Mouse (Mus musculus) forebrain, embryonic 11.5 days (tissue): ENCODE measurements at regions not wholly inside any gene's neighbourhood (a gene's known extent, or its start where the extent isn't known, plus 50 kb on each side); places are given as distances from the start of the nearest gene placed in this dataset.

Source experiments
- ATAC-seq: fragments of 200-750 bp; cut with Nextera tagmentation; replicated peaks from 2 replicates; pipeline ENCODE4 v1.8.0; 2017; ENCODE audit warnings: moderate TSS enrichment; ENCODE audit not compliant: low FRiP score
- DNase-seq: peaks from one replicate; pipeline ENCODE4 v3.0.0-alpha.2; 2017; ENCODE audit warnings: low spot score
- H3K27ac ChIP-seq: fragments of 300-500 bp; sonication (generic); 2 replicates; pipeline ENCODE4 v1.5.1; 2014; ENCODE audit warnings: low read depth, low read length
- H3K27me3 ChIP-seq: fragments of 300-500 bp; sonication (generic); 2 replicates; pipeline ENCODE4 v1.6.1; 2014; ENCODE audit warnings: mild to moderate bottlenecking, low read length, mixed read lengths; ENCODE audit not compliant: control insufficient read depth, insufficient read depth
- H3K36me3 ChIP-seq: fragments of 300-500 bp; sonication (generic); 2 replicates; pipeline ENCODE4 v1.6.1; 2014; ENCODE audit warnings: mild to moderate bottlenecking, low read length, moderate library complexity, mixed read lengths; ENCODE audit not compliant: control insufficient read depth, insufficient read depth
- H3K4me1 ChIP-seq: fragments of 300-500 bp; sonication (generic); replicated peaks from 2 replicates; pipeline ENCODE4 v1.6.1; 2014; ENCODE audit warnings: low read length, mixed read lengths; ENCODE audit not compliant: control insufficient read depth, insufficient read depth
- H3K4me2 ChIP-seq: fragments of 300-500 bp; sonication (generic); 2 replicates; pipeline ENCODE4 v1.6.1; 2014; ENCODE audit warnings: low read depth, mild to moderate bottlenecking, low read length, moderate library complexity, mixed read lengths; ENCODE audit not compliant: severe bottlenecking
- H3K4me3 ChIP-seq: fragments of 300-500 bp; sonication (generic); 2 replicates; pipeline ENCODE4 v1.5.1; 2014; ENCODE audit warnings: low read depth, low read length
- H3K9ac ChIP-seq: fragments of 300-500 bp; sonication (generic); 2 replicates; pipeline ENCODE4 v1.6.1; 2014; ENCODE audit warnings: low read length
- H3K9me3 ChIP-seq: fragments of 300-500 bp; sonication (generic); 2 replicates; pipeline ENCODE4 v1.6.1; 2016; ENCODE audit warnings: low read length, mixed read lengths; ENCODE audit not compliant: control insufficient read depth
- WGBS: fragments of 180-500 bp; shearing (Covaris S2); extraction: QIAGEN DNeasy Blood & Tissue Kit; methylation state at CpG from one replicate; pipeline ENCODE4 v1.1.7; 2014; 5-methylcytosine and 5-hydroxymethylcytosine counted together

- no peak overlapping the region for H3K4me2 ChIP-seq
- ATAC-seq (no peak), DNase-seq (no peak)
- no peaks in the 10 kb centered on the region for H3K9me3 ChIP-seq
- no peak overlapping the region for H3K9ac ChIP-seq
- no peak overlapping the region for H3K4me3 ChIP-seq
- WGBS = 90% methylated on average over 8 of the region's 8 CpGs
- no peaks in the 10 kb centered on the region for H3K4me1 ChIP-seq
- no peak overlapping the region for H3K27ac ChIP-seq
- H3K27me3 ChIP-seq = no peaks in the 10 kb centered on the region
- no peaks in the 10 kb centered on the region for H3K36me3 ChIP-seq
Measured at GRCm38 (mm10) chr3:53982311-53982710, 118.7 kb upstream of the Ufm1 start.

- Histone ChIP-seq H3K4me3 (no peak overlapping the region), H3K27ac (no peak overlapping the region), H3K9me3 (no peaks in the 10 kb centered on the region), H3K4me1 (no peaks in the 10 kb centered on the region), H3K27me3 (no peaks in the 10 kb centered on the region), H3K9ac (no peak overlapping the region), H3K36me3 (no peaks in the 10 kb centered on the region), H3K4me2 (no peak overlapping the region)
- DNase-seq = no peak
- ATAC-seq = no peak
Measured at GRCm38 (mm10) chr3:53981585-53981984, 118.0 kb upstream of the Ufm1 start.

- no peaks in the 10 kb centered on the region for H3K9me3 ChIP-seq
- no peaks in the 10 kb centered on the region for H3K4me1 ChIP-seq
- H3K4me2 ChIP-seq = no peak overlapping the region
- DNase-seq = no peak
- H3K4me3 ChIP-seq = no peak overlapping the region
- no peak for ATAC-seq
- no peaks in the 10 kb centered on the region for H3K27me3 ChIP-seq
- H3K9ac ChIP-seq = no peak overlapping the region
- H3K36me3 ChIP-seq = no peaks in the 10 kb centered on the region
- H3K27ac ChIP-seq = no peak overlapping the region
- 86% methylated on average over 5 of the region's 5 CpGs for WGBS
Measured at GRCm38 (mm10) chr3:53977379-53978080, 113.9 kb upstream of the Ufm1 start.

GRCm38 (mm10) chr3:53974905-53975551, 111.4 kb upstream of the Ufm1 start:
- H3K9me3 ChIP-seq = no peaks in the 10 kb centered on the region
- H3K27me3 ChIP-seq = no peaks in the 10 kb centered on the region
- ATAC-seq (no peak), DNase-seq (no peak)
- WGBS = 43% methylated on average over 10 of the region's 10 CpGs
- no peak overlapping the region for H3K27ac ChIP-seq
- no peak overlapping the region for H3K4me3 ChIP-seq
- no peaks in the 10 kb centered on the region for H3K4me1 ChIP-seq
- H3K4me2 ChIP-seq = no peak overlapping the region
- no peaks in the 10 kb centered on the region for H3K36me3 ChIP-seq
- H3K9ac ChIP-seq = no peak overlapping the region

GRCm38 (mm10) chr3:53969000-53969641, 105.5 kb upstream of the Ufm1 start:
- no peak overlapping the region for H3K27ac ChIP-seq
- no peak for DNase-seq
- no peaks in the 10 kb centered on the region for H3K27me3 ChIP-seq
- no peak for ATAC-seq
- no peaks in the 10 kb centered on the region for H3K36me3 ChIP-seq
- H3K9ac ChIP-seq = no peak overlapping the region
- WGBS = 70% methylated on average over 5 of the region's 5 CpGs
- no peaks in the 10 kb centered on the region for H3K4me1 ChIP-seq
- H3K9me3 ChIP-seq = no peaks in the 10 kb centered on the region
- no peak overlapping the region for H3K4me3 ChIP-seq
- no peak overlapping the region for H3K4me2 ChIP-seq

- ATAC-seq (no peak), DNase-seq (no peak)
- Histone ChIP-seq H3K4me1 (no peaks in the 10 kb centered on the region), H3K27ac (no peak overlapping the region), H3K4me2 (no peak overlapping the region), H3K4me3 (no peak overlapping the region), H3K9ac (no peak overlapping the region), H3K36me3 (no peaks in the 10 kb centered on the region), H3K27me3 (no peaks in the 10 kb centered on the region), H3K9me3 (no peaks in the 10 kb centered on the region)
- 72% methylated on average over 5 of the region's 5 CpGs for WGBS
Measured at GRCm38 (mm10) chr3:53965142-53965541, 101.5 kb upstream of the Ufm1 start.

- H3K36me3 ChIP-seq = no peaks in the 10 kb centered on the region
- no peak overlapping the region for H3K9ac ChIP-seq
- DNase-seq = no peak
- H3K4me2 ChIP-seq = no peak overlapping the region
- H3K27me3 ChIP-seq = no peaks in the 10 kb centered on the region
- no peaks in the 10 kb centered on the region for H3K4me1 ChIP-seq
- no peak for ATAC-seq
- WGBS = 96% methylated on average over 2 of the region's 2 CpGs
- no peak overlapping the region for H3K4me3 ChIP-seq
- no peak overlapping the region for H3K27ac ChIP-seq
- H3K9me3 ChIP-seq = no peaks in the 10 kb centered on the region
Measured at GRCm38 (mm10) chr3:53953801-53954200, 90.2 kb upstream of the Ufm1 start.

GRCm38 (mm10) chr3:53939684-53940189, 76.1 kb upstream of the Ufm1 start:
- ATAC-seq = no peak
- 92% methylated on average over 3 of the region's 3 CpGs for WGBS
- DNase-seq = no peak

More at GRCm38 (mm10) chr3:53939684-53940189, 76.1 kb upstream of the Ufm1 start:
- H3K9ac ChIP-seq = no peak overlapping the region
- no peak overlapping the region for H3K27ac ChIP-seq
- H3K4me1 ChIP-seq = no peaks in the 10 kb centered on the region
- no peaks in the 10 kb centered on the region for H3K36me3 ChIP-seq
- no peak overlapping the region for H3K4me3 ChIP-seq
- H3K27me3 ChIP-seq = no peaks in the 10 kb centered on the region
- no peak overlapping the region for H3K4me2 ChIP-seq
- H3K9me3 ChIP-seq = no peaks in the 10 kb centered on the region
